Mouse (Mus musculus): ENCODE measurements around the gene Vcp. TPM values are rescaled to one million over a fixed set of nuclear protein-coding genes. Genes with fewer than 3 reads are reported as not detected.

Vcp gene
- polyA plus RNA-seq, 1 experiment from 2014 or later, result 654 TPM

DNA sequence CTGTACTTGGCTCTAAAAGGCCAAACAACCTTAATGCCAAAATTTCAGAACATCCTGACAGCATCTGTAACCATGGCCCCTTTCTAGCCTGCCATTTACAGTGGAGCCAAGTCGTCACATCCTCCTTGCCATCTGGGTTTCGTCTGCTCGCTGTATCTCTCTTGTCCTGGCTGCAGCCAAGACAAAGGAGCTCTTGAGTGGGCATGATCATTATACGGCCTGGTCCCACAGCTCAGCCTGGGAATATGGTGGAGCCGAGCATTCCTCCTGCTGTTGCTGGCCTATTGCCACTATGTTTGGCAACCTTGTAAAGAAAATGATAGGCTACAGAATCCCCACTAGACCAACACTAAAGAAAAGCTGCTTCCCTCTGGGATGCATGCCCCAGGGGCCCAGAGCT lies 57.0 kb downstream of the Vcp start:
- ATAC-seq (ENCODE audit: insufficient number of reproducible peaks, low FRiP score, low TSS enrichment, low read depth) (no peak), DNase-seq (ENCODE audit: low spot score) (no peak)
- WGBS, result 80% methylated on average over 5 of the region's 5 CpGs
- no peaks in the 10 kb centered on the region for H3K9me3 ChIP-seq (ENCODE audit: control insufficient read depth, low read length)
- H3K27ac ChIP-seq (replicated peaks; ENCODE audit: low read depth, low read length), result no peak overlapping the region
- H3K27me3 ChIP-seq (ENCODE audit: control insufficient read depth, insufficient read depth, low read length), result 0 out of 2 replicates have a peak, but pooled peaks cover 2% of the 10 kb centered on the region
- peaks cover 2% of the 10 kb centered on the region; the same call in 1 of the 2 replicates for H3K4me1 ChIP-seq (ENCODE audit: control insufficient read depth, insufficient read depth, low read length)
- H3K4me2 ChIP-seq (ENCODE audit: low read depth, severe bottlenecking), result no peak overlapping the region
- H3K4me3 ChIP-seq (ENCODE audit: low read depth, low read length), result no peak overlapping the region
- H3K36me3 ChIP-seq (ENCODE audit: control insufficient read depth, insufficient read depth, low read length), result no peaks in the 10 kb centered on the region
- no peak overlapping the region for H3K9ac ChIP-seq (ENCODE audit: low read length)

DNA sequence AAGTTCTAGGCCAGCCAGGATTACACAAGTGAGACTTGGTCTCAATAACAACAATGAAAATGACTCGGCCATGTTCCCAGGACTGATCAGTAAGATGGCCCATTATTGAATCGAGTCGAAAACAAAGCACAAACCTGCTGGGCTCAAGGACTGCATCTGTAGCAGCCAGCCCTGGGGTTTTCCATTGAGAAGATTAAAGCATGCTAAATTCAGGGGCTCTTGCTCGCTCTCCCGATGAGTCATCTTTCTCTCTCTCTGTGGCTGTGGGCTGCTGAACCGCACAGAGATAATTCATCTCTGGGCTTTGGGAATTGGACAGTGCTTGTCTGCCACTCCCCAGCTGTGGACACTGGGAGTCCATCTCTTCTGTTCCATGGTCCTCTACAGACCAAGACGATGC lies 58.9 kb downstream of the Vcp start:
- Histone ChIP-seq H3K4me2 (ENCODE audit: low read depth, severe bottlenecking) (no peak overlapping the region), H3K27me3 (ENCODE audit: control insufficient read depth, insufficient read depth, low read length) (peaks cover 8% of the 10 kb centered on the region; the same call in 1 of the 2 replicates), H3K27ac (replicated peaks; ENCODE audit: low read depth, low read length) (no peak overlapping the region), H3K9me3 (ENCODE audit: control insufficient read depth, low read length) (no peaks in the 10 kb centered on the region), H3K4me1 (ENCODE audit: control insufficient read depth, insufficient read depth, low read length) (no peaks in the 10 kb centered on the region), H3K36me3 (ENCODE audit: control insufficient read depth, insufficient read depth, low read length) (no peaks in the 10 kb centered on the region), H3K4me3 (ENCODE audit: low read depth, low read length) (no peak overlapping the region), H3K9ac (ENCODE audit: low read length) (no peak overlapping the region)
- ATAC-seq (ENCODE audit: insufficient number of reproducible peaks, low FRiP score, low TSS enrichment, low read depth) (no peak), DNase-seq (ENCODE audit: low spot score) (no peak)
- whole genome bisulfite sequencing, result 90% methylated on average over 7 of the region's 7 CpGs

DNA sequence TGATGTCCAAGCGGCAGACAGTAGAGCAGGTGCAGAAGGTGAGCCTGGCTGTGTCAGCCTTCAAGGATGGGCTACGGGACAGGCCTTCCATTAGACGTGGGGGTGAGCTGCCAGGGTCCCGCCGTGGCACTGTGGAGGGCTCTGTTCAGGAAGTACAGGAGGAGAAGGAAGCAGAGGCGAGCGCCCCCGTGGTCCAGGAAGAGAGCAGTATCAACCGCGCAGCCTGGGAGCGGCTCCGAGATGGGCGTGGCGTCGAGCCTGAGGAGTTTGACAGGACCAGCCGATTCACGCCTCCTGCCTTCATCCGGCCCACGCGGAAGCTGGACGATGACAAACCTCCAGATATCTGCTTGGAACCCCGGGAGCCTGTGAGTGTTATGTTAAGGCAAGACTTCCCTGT lies 66.7 kb downstream of the Vcp start:
- Histone ChIP-seq H3K36me3 (ENCODE audit: control insufficient read depth, insufficient read depth, low read length) (no peaks in the 10 kb centered on the region), H3K27ac (replicated peaks; ENCODE audit: low read depth, low read length) (no peak overlapping the region), H3K9me3 (ENCODE audit: control insufficient read depth, low read length) (no peaks in the 10 kb centered on the region), H3K27me3 (ENCODE audit: control insufficient read depth, insufficient read depth, low read length) (peaks cover 11% of the 10 kb centered on the region), H3K9ac (ENCODE audit: low read length) (no peak overlapping the region), H3K4me3 (ENCODE audit: low read depth, low read length) (no peak overlapping the region), H3K4me2 (ENCODE audit: low read depth, severe bottlenecking) (peak overlapping the region; percentile 28; the same call in 1 of the 2 replicates), H3K4me1 (ENCODE audit: control insufficient read depth, insufficient read depth, low read length) (no peaks in the 10 kb centered on the region)
- DNase-seq (ENCODE audit: low spot score) (peak; percentile 63), ATAC-seq (ENCODE audit: insufficient number of reproducible peaks, low FRiP score, low TSS enrichment, low read depth) (no peak)
- 9% methylated on average over 22 of the region's 22 CpGs for WGBS

DNA sequence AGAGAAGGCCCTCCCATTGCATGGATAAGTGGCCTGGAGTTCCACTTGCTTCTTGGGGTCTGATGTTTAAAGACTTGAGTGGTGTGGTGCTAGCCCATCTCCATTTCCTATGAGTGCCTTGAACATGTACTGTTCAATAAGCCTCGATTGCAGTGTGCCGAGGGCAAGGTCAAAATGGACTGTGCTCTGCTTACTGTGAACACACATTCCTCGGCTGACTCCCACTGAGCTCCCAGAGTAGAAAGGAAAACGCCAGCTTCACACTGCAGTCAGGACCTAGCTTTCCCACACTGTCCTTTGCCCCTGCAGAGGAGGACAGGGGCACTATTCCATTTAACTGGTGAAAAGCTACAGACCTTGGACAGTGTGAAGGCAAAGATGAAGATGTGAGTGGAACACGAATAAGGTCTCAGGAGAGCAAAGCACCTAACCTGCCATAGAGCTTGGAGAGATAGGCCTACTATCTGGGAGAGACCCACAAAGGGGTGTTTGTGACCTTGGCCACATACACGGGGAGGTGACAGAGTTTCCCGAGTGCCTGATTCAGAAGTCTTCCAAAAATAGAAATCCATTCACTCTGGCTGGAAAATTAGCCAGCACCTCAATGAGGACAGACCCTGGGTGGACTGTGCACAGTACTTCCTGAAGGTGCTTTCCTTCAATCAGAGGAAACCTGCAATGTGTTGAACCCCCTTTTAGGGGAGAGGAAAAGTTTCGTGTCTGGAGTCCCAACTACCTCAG lies 67.9 kb downstream of the Vcp start:
- H3K4me3 ChIP-seq (ENCODE audit: low read depth, low read length), result no peak overlapping the region
- no peak overlapping the region for H3K27ac ChIP-seq (replicated peaks; ENCODE audit: low read depth, low read length)
- H3K36me3 ChIP-seq (ENCODE audit: control insufficient read depth, insufficient read depth, low read length), result no peaks in the 10 kb centered on the region
- H3K4me1 ChIP-seq (ENCODE audit: control insufficient read depth, insufficient read depth, low read length), result no peaks in the 10 kb centered on the region
- WGBS, result 70% methylated on average over 8 of the region's 8 CpGs
- H3K4me2 ChIP-seq (ENCODE audit: low read depth, severe bottlenecking), result no peak overlapping the region
- no peak for DNase-seq (ENCODE audit: low spot score)
- H3K27me3 ChIP-seq (ENCODE audit: control insufficient read depth, insufficient read depth, low read length), result peaks cover 3% of the 10 kb centered on the region; the same call in 1 of the 2 replicates
- no peaks in the 10 kb centered on the region for H3K9me3 ChIP-seq (ENCODE audit: control insufficient read depth, low read length)
- no peak overlapping the region for H3K9ac ChIP-seq (ENCODE audit: low read length)
- ATAC-seq (ENCODE audit: insufficient number of reproducible peaks, low FRiP score, low TSS enrichment, low read depth), result no peak

Other genes starting within 250 kb of the Vcp start
- gene Ccl19, start 243.9 kb downstream of the Vcp start, polyA plus RNA-seq (2014; fragmentation: Nextera tagmentation; extraction: Ambion mirVana), result not detected in 2 replicates
- gene Ccl21a, start 226.5 kb downstream of the Vcp start, polyA plus RNA-seq (2014; fragmentation: Nextera tagmentation; extraction: Ambion mirVana), result 0.57 and 0.82 TPM in 2 replicates
- 0.07 TPM in 1 of 2 replicates, not detected in the other for gene Fam205a1, start 146.6 kb downstream of the Vcp start, polyA plus RNA-seq (2014; fragmentation: Nextera tagmentation; extraction: Ambion mirVana)
- gene Gm12394, start 143.7 kb downstream of the Vcp start, polyA plus RNA-seq (2014; fragmentation: Nextera tagmentation; extraction: Ambion mirVana), result not detected in 2 replicates
- not detected in 2 replicates for gene Fam205c, start 126.3 kb downstream of the Vcp start, polyA plus RNA-seq (2014; fragmentation: Nextera tagmentation; extraction: Ambion mirVana)
- gene Phf24, start 83.8 kb downstream of the Vcp start, polyA plus RNA-seq (2014; fragmentation: Nextera tagmentation; extraction: Ambion mirVana), result 0.04 and 0.21 TPM in 2 replicates
- 7.3 and 7.6 TPM in 2 replicates for gene Dnajb5, start 50.7 kb downstream of the Vcp start, polyA plus RNA-seq (2014; fragmentation: Nextera tagmentation; extraction: Ambion mirVana)
- gene 1700022I11Rik, start 30.9 kb downstream of the Vcp start, polyA plus RNA-seq (2014; fragmentation: Nextera tagmentation; extraction: Ambion mirVana), result 0.45 and 0.56 TPM in 2 replicates
- 19.1 and 23.6 TPM in 2 replicates for gene Fancg, start 10.0 kb upstream of the Vcp start, polyA plus RNA-seq (2014; fragmentation: Nextera tagmentation; extraction: Ambion mirVana)
- 21.7 and 22.7 TPM in 2 replicates for gene Pigo, start 25.3 kb upstream of the Vcp start, polyA plus RNA-seq (2014; fragmentation: Nextera tagmentation; extraction: Ambion mirVana)
- 411 and 426 TPM in 2 replicates for gene Stoml2, start 31.2 kb upstream of the Vcp start, polyA plus RNA-seq (2014; fragmentation: Nextera tagmentation; extraction: Ambion mirVana)
- 6.0 and 6.5 TPM in 2 replicates for gene Fam214b, start 45.7 kb upstream of the Vcp start, polyA plus RNA-seq (2014; fragmentation: Nextera tagmentation; extraction: Ambion mirVana)
- gene Unc13b, start 58.4 kb upstream of the Vcp start, polyA plus RNA-seq (2014; fragmentation: Nextera tagmentation; extraction: Ambion mirVana), result 2.4 and 2.5 TPM in 2 replicates